Mouse (Mus musculus) liver, postnatal 0 days (tissue): ENCODE results near the gene Bri3.

Experiments used
- CTCF ChIP-seq: sonication (generic); IDR thresholded peaks from 2 replicates; pipeline ENCODE4 v1.5.1; 2016; ENCODE audit warnings: antibody characterized with exemption, low read depth
- EP300 ChIP-seq: IDR thresholded peaks from 2 replicates; pipeline ENCODE4 v1.6.1; 2016; ENCODE audit warnings: antibody characterized with exemption, low read depth, mild to moderate bottlenecking

DNA sequence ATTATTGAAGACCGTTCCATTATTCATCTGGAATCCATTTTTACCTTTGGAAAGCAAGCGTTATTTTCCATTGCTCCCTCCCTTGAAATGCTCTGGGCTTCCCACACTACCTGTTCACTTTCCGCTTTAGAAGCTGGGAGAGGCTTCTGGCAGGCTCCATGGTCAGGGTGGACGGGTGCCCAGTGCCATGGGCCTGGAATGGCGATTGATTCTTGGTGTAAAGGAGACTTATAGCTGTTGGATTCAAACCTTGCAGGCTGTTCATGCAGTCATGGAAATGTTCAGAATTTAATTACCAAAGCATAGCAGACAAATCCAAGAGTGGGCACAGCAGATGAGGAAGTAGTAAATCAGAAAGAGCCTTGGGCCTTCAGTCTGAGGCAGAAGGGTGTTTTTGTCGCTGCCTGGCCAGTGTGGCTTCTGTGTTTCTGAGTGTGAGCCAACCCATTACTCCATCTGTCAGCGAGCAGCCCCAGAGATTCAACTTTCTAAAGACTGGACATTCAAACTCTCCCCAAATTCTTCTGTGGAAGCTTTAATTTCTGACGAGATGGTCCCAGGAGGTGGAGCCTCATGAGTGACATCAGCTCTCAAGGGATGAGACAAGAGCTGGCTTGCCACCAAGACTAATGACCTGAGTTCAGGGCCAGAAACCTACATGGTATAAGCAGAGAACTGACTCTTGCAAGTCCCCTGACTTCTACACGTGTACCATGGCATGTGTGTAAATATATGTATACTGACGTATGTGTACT, 195.2 kb downstream of the Bri3 start:
- TF ChIP-seq CTCF (no peak), EP300 (no peak)
